9 mouse cellular contexts compared by ENCODE assay signal in the genomic region with DNA sequence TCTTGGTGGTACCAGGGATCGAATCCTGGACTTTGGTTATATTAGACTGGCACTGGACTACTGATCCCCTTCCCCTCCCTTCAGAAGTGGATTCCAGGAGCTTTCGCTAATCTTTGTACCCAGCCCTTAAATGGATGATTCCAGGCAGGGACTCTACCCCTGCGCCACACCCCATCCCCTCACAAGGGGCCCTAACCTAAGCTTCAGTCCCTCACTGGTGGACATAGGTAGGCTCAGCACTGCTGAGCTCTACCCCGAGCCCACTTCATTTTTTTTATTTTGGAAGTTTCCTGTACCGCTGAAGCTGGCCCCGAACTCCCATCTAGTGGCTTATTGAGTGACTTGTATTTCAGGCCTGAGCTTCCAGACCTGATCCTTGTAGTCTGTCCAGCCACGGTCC. TPM values are rescaled to one million over a fixed set of nuclear protein-coding genes. Genes with fewer than 3 reads are reported as not detected.
A peak's percentile ranks its signal among the peaks of the same experiment; 100 is the strongest.
DNase-seq lines count a peak whose midpoint lies in the region; ATAC-seq and TF ChIP-seq lines count a peak whose summit lies in the region.
"Had no signal": no experiment of that assay in that cellular context is flagged by ENCODE, and none has a peak within 500 bp of the region (broad histone marks: within the 10 kb centered on the region; RNA-seq: fewer than 3 reads in every experiment).

No protein-coding gene starts in this region.

- H3K4me3 ChIP-seq in heart, postnatal 0 days (ENCODE audit: low read depth, low read length), result peak overlapping the region; percentile 81
- peak overlapping the region; percentile 92 for H3K4me3 ChIP-seq in brown adipose tissue, adult 24 weeks (ENCODE audit: insufficient read depth, low read depth, low read length)
- H3K4me3 ChIP-seq in hindbrain, embryonic 14.5 days (replicated peaks; ENCODE audit: low read length), result peak overlapping the region; percentile 52
- peak overlapping the region; percentile 76 for H3K4me3 ChIP-seq in midbrain, embryonic 12.5 days

- no peaks in the 10 kb centered on the region for H3K27me3 ChIP-seq in heart, postnatal 0 days (ENCODE audit: control insufficient read depth, insufficient read depth, low read length)
- H3K27me3 ChIP-seq in hindbrain, embryonic 14.5 days (ENCODE audit: control insufficient read depth, insufficient read depth, low read length), result no peaks in the 10 kb centered on the region
- H3K27me3 ChIP-seq in midbrain, embryonic 12.5 days, result no peaks in the 10 kb centered on the region
- H3K27me3 ChIP-seq: Patski had no signal

- H3K27ac ChIP-seq in heart, postnatal 0 days (ENCODE audit: low read depth), result peak overlapping the region; percentile 83
- peak overlapping the region; percentile 65 for H3K27ac ChIP-seq in brown adipose tissue, adult 24 weeks (replicated peaks; ENCODE audit: low read depth, low read length)
- peak overlapping the region; percentile 89 for H3K27ac ChIP-seq in hindbrain, embryonic 14.5 days
- H3K27ac ChIP-seq in midbrain, embryonic 12.5 days (replicated peaks), result peak overlapping the region; percentile 82

- TF ChIP-seq CTCF in heart, postnatal 0 days (IDR thresholded peaks at IDR 0.05; ENCODE audit: low read depth), result no peak

- no peak for ATAC-seq in heart, postnatal 0 days (ENCODE audit: insufficient read depth, low read depth)
- ATAC-seq in hindbrain, embryonic 14.5 days (ENCODE audit: low FRiP score), result peak; percentile 1; the same call in 1 of the 2 replicates
- ATAC-seq in midbrain, embryonic 12.5 days (ENCODE audit: low FRiP score, low read depth), result no peak

- peak overlapping the region; percentile 51 for H3K9ac ChIP-seq in heart, postnatal 0 days (replicated peaks; ENCODE audit: low read depth, low read length)
- H3K9ac ChIP-seq in hindbrain, embryonic 14.5 days, result peak overlapping the region; percentile 68
- peak overlapping the region; percentile 67 for H3K9ac ChIP-seq in midbrain, embryonic 12.5 days (replicated peaks)

- WGBS in heart, postnatal 0 days, result 24% methylated on average over 7 of the region's 7 CpGs
- WGBS in hindbrain, embryonic 14.5 days, result 31% methylated on average over 7 of the region's 7 CpGs
- 37% methylated on average over 7 of the region's 7 CpGs for WGBS in midbrain, embryonic 12.5 days

- no peak for TF ChIP-seq EP300 in heart, postnatal 0 days (IDR thresholded peaks at IDR 0.05; ENCODE audit: low read depth)

- no peak for DNase-seq in heart, postnatal 0 days (ENCODE audit: low spot score)
- no peak for DNase-seq in heart, postnatal 4 days
- DNase-seq in hindbrain, embryonic 14.5 days (ENCODE audit: low spot score), result no peak
- DNase-seq in c-Kit-positive CD71-positive TER-119-positive erythroid progenitor cells, embryonic 14.5 days (ENCODE audit: low spot score), result no peak
- DNase-seq in left cerebral cortex, postnatal 4 days, result no peak
- no peak for DNase-seq in frontal cortex, postnatal 14 days (ENCODE audit: low spot score in 2 of 2)

- intact Hi-C loops in left cerebral cortex, postnatal 4 days (cut with DNase I), result no loop called here

- H3K4me2 ChIP-seq in heart, postnatal 0 days (ENCODE audit: low read depth, low read length), result peak overlapping the region; percentile 81
- peak overlapping the region; percentile 89 for H3K4me2 ChIP-seq in hindbrain, embryonic 14.5 days (replicated peaks)
- H3K4me2 ChIP-seq in midbrain, embryonic 12.5 days (replicated peaks), result peak overlapping the region; percentile 88

- peaks cover 10% of the 10 kb centered on the region for H3K4me1 ChIP-seq in heart, postnatal 0 days (ENCODE audit: control insufficient read depth, insufficient read depth)
- H3K4me1 ChIP-seq in brown adipose tissue, adult 24 weeks (ENCODE audit: control insufficient read depth, insufficient read depth, insufficient read length, low read length), result peaks cover 6% of the 10 kb centered on the region
- H3K4me1 ChIP-seq in hindbrain, embryonic 14.5 days (replicated peaks; ENCODE audit: control insufficient read depth, insufficient read depth, low read length), result peaks cover 15% of the 10 kb centered on the region
- peaks cover 21% of the 10 kb centered on the region for H3K4me1 ChIP-seq in midbrain, embryonic 12.5 days

- peaks cover 22% of the 10 kb centered on the region for H3K36me3 ChIP-seq in heart, postnatal 0 days (replicated peaks; ENCODE audit: control insufficient read depth, insufficient read depth, low read length)
- H3K36me3 ChIP-seq in hindbrain, embryonic 14.5 days (replicated peaks; ENCODE audit: control insufficient read depth, insufficient read depth), result peaks cover 23% of the 10 kb centered on the region
- peaks cover 24% of the 10 kb centered on the region for H3K36me3 ChIP-seq in midbrain, embryonic 12.5 days

- H3K9me3 ChIP-seq in heart, postnatal 0 days (replicated peaks; ENCODE audit: control insufficient read depth, low read length), result no peaks in the 10 kb centered on the region
- H3K9me3 ChIP-seq in hindbrain, embryonic 14.5 days (ENCODE audit: control insufficient read depth, low read length), result no peaks in the 10 kb centered on the region
- H3K9me3 ChIP-seq in midbrain, embryonic 12.5 days, result no peaks in the 10 kb centered on the region

RNA-seq across cellular contexts. Expression of gene Adat3, which starts 0.7 kb away (rescaled TPM):
- total RNA-seq in heart, postnatal 0 days (2014; rRNA removed; ENCODE audit: low replicate concordance), result 1.6 and 4.5 TPM in 2 replicates
- 1.8 and 2.7 TPM in 2 replicates for polyA plus RNA-seq in heart, postnatal 0 days (2015; fragmentation: Nextera tagmentation; extraction: Ambion mirVana)
- total RNA-seq in heart, postnatal 4 days (2021), result 1 to 10 TPM; 2.6 to 2.9 TPM
- 1.0 TPM in 1 of 2 replicates, not detected in the other for polyA plus RNA-seq in brown adipose tissue, adult 24 weeks (2012; ENCODE audit: insufficient read depth, insufficient read length, missing spikeins)
- polyA plus RNA-seq in hindbrain, embryonic 14.5 days (2014; fragmentation: Nextera tagmentation; extraction: Ambion mirVana), result 5.2 and 5.6 TPM in 2 replicates
- polyA plus RNA-seq in midbrain, embryonic 12.5 days (2016; fragmentation: Nextera tagmentation; extraction: Ambion mirVana), result 7.8 and 8.7 TPM in 2 replicates
- total RNA-seq in left cerebral cortex, postnatal 4 days (2021), result 1 to 10 TPM; 2.9 to 3.6 TPM

RNA-seq across cellular contexts. Expression of gene Scamp4, which starts 0.7 kb away (rescaled TPM):
- 25.8 and 44.5 TPM in 2 replicates for total RNA-seq in heart, postnatal 0 days (2014; rRNA removed; ENCODE audit: low replicate concordance)
- polyA plus RNA-seq in heart, postnatal 0 days (2015; fragmentation: Nextera tagmentation; extraction: Ambion mirVana), result 39.2 and 39.8 TPM in 2 replicates
- 10 to 100 TPM; 27.0 to 30.4 TPM for total RNA-seq in heart, postnatal 4 days (2021)
- polyA plus RNA-seq in brown adipose tissue, adult 24 weeks (2012; ENCODE audit: insufficient read depth, insufficient read length, missing spikeins), result 14.6 and 16.2 TPM in 2 replicates
- 63.1 and 64.5 TPM in 2 replicates for polyA plus RNA-seq in hindbrain, embryonic 14.5 days (2014; fragmentation: Nextera tagmentation; extraction: Ambion mirVana)
- 63.1 and 68.4 TPM in 2 replicates for polyA plus RNA-seq in midbrain, embryonic 12.5 days (2016; fragmentation: Nextera tagmentation; extraction: Ambion mirVana)
- 10 to 100 TPM; 30.9 to 34.5 TPM for total RNA-seq in left cerebral cortex, postnatal 4 days (2021)

RNA-seq across cellular contexts. Expression of gene Gm49322, which starts 2.5 kb away (rescaled TPM):
- 0.23 and 1.3 TPM in 2 replicates for total RNA-seq in heart, postnatal 0 days (2014; rRNA removed; ENCODE audit: low replicate concordance)
- 0.33 and 0.38 TPM in 2 replicates for polyA plus RNA-seq in heart, postnatal 0 days (2015; fragmentation: Nextera tagmentation; extraction: Ambion mirVana)
- 1 to 10 TPM in 1 of 2 experiments, under 1 TPM in 1; 0.79 to 1.2 TPM for total RNA-seq in heart, postnatal 4 days (2021)
- polyA plus RNA-seq in brown adipose tissue, adult 24 weeks (2012; ENCODE audit: insufficient read depth, insufficient read length, missing spikeins), result 0.67 and 0.75 TPM in 2 replicates
- 1.7 and 1.9 TPM in 2 replicates for polyA plus RNA-seq in hindbrain, embryonic 14.5 days (2014; fragmentation: Nextera tagmentation; extraction: Ambion mirVana)
- polyA plus RNA-seq in midbrain, embryonic 12.5 days (2016; fragmentation: Nextera tagmentation; extraction: Ambion mirVana), result 6.0 and 7.5 TPM in 2 replicates
- 1 to 10 TPM; 3.7 to 4.8 TPM for total RNA-seq in left cerebral cortex, postnatal 4 days (2021)

RNA-seq across cellular contexts. Expression of gene Abhd17a, which starts 13.2 kb away (rescaled TPM):
- 194 and 462 TPM in 2 replicates for total RNA-seq in heart, postnatal 0 days (2014; rRNA removed; ENCODE audit: low replicate concordance)
- 88.2 and 88.6 TPM in 2 replicates for polyA plus RNA-seq in heart, postnatal 0 days (2015; fragmentation: Nextera tagmentation; extraction: Ambion mirVana)
- total RNA-seq in heart, postnatal 4 days (2021), result 10 to 100 TPM; 93.6 to 95.0 TPM
- 76.3 and 81.6 TPM in 2 replicates for polyA plus RNA-seq in brown adipose tissue, adult 24 weeks (2012; ENCODE audit: insufficient read depth, insufficient read length, missing spikeins)
- 157 and 174 TPM in 2 replicates for polyA plus RNA-seq in hindbrain, embryonic 14.5 days (2014; fragmentation: Nextera tagmentation; extraction: Ambion mirVana)
- polyA plus RNA-seq in midbrain, embryonic 12.5 days (2016; fragmentation: Nextera tagmentation; extraction: Ambion mirVana), result 104 and 105 TPM in 2 replicates
- 100 to 1,000 TPM; 131 to 133 TPM for total RNA-seq in left cerebral cortex, postnatal 4 days (2021)

RNA-seq across cellular contexts. Expression of gene Csnk1g2, which starts 19.3 kb away (rescaled TPM):
- total RNA-seq in heart, postnatal 0 days (2014; rRNA removed; ENCODE audit: low replicate concordance), result 141 and 149 TPM in 2 replicates
- polyA plus RNA-seq in heart, postnatal 0 days (2015; fragmentation: Nextera tagmentation; extraction: Ambion mirVana), result 69.1 and 75.6 TPM in 2 replicates
- total RNA-seq in heart, postnatal 4 days (2021), result 100 to 1,000 TPM; 142 to 162 TPM
- polyA plus RNA-seq in brown adipose tissue, adult 24 weeks (2012; ENCODE audit: insufficient read depth, insufficient read length, missing spikeins), result 50.9 and 67.7 TPM in 2 replicates
- 65.4 and 76.4 TPM in 2 replicates for polyA plus RNA-seq in hindbrain, embryonic 14.5 days (2014; fragmentation: Nextera tagmentation; extraction: Ambion mirVana)
- polyA plus RNA-seq in midbrain, embryonic 12.5 days (2016; fragmentation: Nextera tagmentation; extraction: Ambion mirVana), result 180 and 194 TPM in 2 replicates
- 100 to 1,000 TPM; 130 to 138 TPM for total RNA-seq in left cerebral cortex, postnatal 4 days (2021)
